Comparison of ENCODE assay signal across 23 mouse cellular contexts in the genomic region with DNA sequence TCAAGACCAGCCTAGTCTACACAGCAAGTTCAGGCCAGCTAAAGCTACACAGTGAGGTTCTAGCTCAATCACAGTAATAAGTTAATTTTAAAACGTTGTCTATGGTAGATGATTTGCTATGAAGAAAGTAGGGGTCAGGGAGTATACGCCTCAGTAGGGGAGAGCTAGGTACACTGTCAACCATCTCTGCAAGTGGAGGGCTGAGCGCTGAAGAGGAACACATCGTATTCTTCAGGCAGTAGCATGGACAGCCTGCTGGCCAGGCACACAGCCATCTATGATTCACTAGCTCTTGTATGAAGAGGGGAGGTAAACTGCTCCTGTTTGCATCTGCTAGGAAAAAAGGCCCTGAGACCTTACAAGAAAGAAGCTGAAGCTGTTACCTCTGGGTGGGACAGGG.
DNase-seq lines count a peak whose midpoint lies in the region; ATAC-seq and TF ChIP-seq lines count a peak whose summit lies in the region.
"Had no signal": no experiment of that assay in that cellular context is flagged by ENCODE, and none has a peak within 500 bp of the region (broad histone marks: within the 10 kb centered on the region; RNA-seq: fewer than 3 reads in every experiment).

No protein-coding gene starts in this region.

- DNase-seq in lung, postnatal 10 days, result peak; percentile 15
- DNase-seq in lung, postnatal 14 days, result no peak
- peak; percentile 21 for DNase-seq in brain, embryonic 14.5 days (ENCODE audit: low read depth)
- no peak for DNase-seq in gastrocnemius, adult 18-20 months (ENCODE audit: low spot score)
- no peak for DNase-seq in adrenal gland, postnatal 4 days (ENCODE audit: low spot score in 2 of 2)
- DNase-seq: adrenal gland, postnatal 10 days; cerebellum, adult 9-11 months; gastrocnemius, postnatal 25 days; heart, postnatal 36 days; liver; right cerebral cortex, postnatal 25 days; thymus, postnatal 14 days had no signal

- 0 out of 2 replicates have a peak overlapping the region, but pooled peaks have one; percentile 82 for H3K27ac ChIP-seq in kidney, embryonic 16.5 days (ENCODE audit: low read length)
- H3K27ac ChIP-seq: forebrain, embryonic 10.5 days; heart, embryonic 15.5 days; hindbrain, embryonic 14.5 days; limb, embryonic 10.5 days; liver, embryonic 15.5 days; lung, embryonic 15.5 days; midbrain, embryonic 13.5 days had no signal

- H3K4me1 ChIP-seq in kidney, embryonic 16.5 days (ENCODE audit: insufficient read depth, low read length), result peaks cover 29% of the 10 kb centered on the region
- H3K4me1 ChIP-seq: liver, embryonic 15.5 days; lung, embryonic 15.5 days; megakaryocyte, embryonic 14.5 days had no signal

- no peaks in the 10 kb centered on the region for H3K27me3 ChIP-seq in kidney, embryonic 16.5 days (ENCODE audit: insufficient read depth, low read length)
- H3K27me3 ChIP-seq: heart, embryonic 15.5 days; liver, embryonic 15.5 days; lung, embryonic 15.5 days; megakaryocyte, embryonic 14.5 days; midbrain, embryonic 13.5 days had no signal

- TF ChIP-seq CTCF in brain, embryonic 14.5 days (IDR thresholded peaks at IDR 0.05; ENCODE audit: borderline replicate concordance, extremely low read depth, insufficient read depth, insufficient read length), result no peak

- peak; percentile 53; the same call in 1 of the 2 replicates for ATAC-seq in kidney, embryonic 16.5 days (ENCODE audit: low FRiP score, low TSS enrichment)
- ATAC-seq in monocyte, adult 5-6 weeks (replicated peaks; ENCODE audit: insufficient number of reproducible peaks, low FRiP score, low TSS enrichment, poor library complexity, severe bottlenecking), result no peak
- ATAC-seq: forebrain, embryonic 16.5 days; midbrain, embryonic 13.5 days had no signal

- H3K4me3 ChIP-seq in kidney, embryonic 16.5 days (ENCODE audit: low read length), result no peak overlapping the region
- H3K4me3 ChIP-seq: forebrain, embryonic 10.5 days; heart, embryonic 15.5 days; limb, embryonic 10.5 days; liver, embryonic 15.5 days; lung, embryonic 15.5 days; megakaryocyte, embryonic 14.5 days; midbrain, embryonic 13.5 days had no signal

- no peak for TF ChIP-seq POLR2A in brain, embryonic 14.5 days (IDR thresholded peaks at IDR 0.05; ENCODE audit: borderline replicate concordance, extremely low read depth, insufficient read depth, insufficient read length, poor library complexity, severe bottlenecking)

- H3K36me3 ChIP-seq in kidney, embryonic 16.5 days (ENCODE audit: insufficient read depth, low read length), result no peaks in the 10 kb centered on the region
- H3K36me3 ChIP-seq: heart, embryonic 15.5 days; liver, embryonic 15.5 days; lung, embryonic 15.5 days; midbrain, embryonic 13.5 days had no signal

- no peaks in the 10 kb centered on the region for H3K9me3 ChIP-seq in kidney, embryonic 16.5 days (ENCODE audit: low read length)
- H3K9me3 ChIP-seq: forebrain, embryonic 10.5 days; heart, embryonic 15.5 days; limb, embryonic 10.5 days; liver, embryonic 15.5 days; lung, embryonic 15.5 days; megakaryocyte, embryonic 14.5 days; midbrain, embryonic 13.5 days had no signal

- no peak overlapping the region for H3K9ac ChIP-seq in kidney, embryonic 16.5 days (replicated peaks; ENCODE audit: low read length)
- H3K9ac ChIP-seq: heart, embryonic 15.5 days; hindbrain, embryonic 14.5 days; liver, embryonic 15.5 days; lung, embryonic 15.5 days; midbrain, embryonic 13.5 days had no signal

- no peak overlapping the region for H3K4me2 ChIP-seq in kidney, embryonic 16.5 days (replicated peaks; ENCODE audit: low read depth, low read length)
- H3K4me2 ChIP-seq: heart, embryonic 15.5 days; hindbrain, embryonic 14.5 days; liver, embryonic 15.5 days; lung, embryonic 15.5 days; midbrain, embryonic 13.5 days had no signal

- 71% methylated on average over 4 of the region's 4 CpGs for WGBS in kidney, embryonic 16.5 days

Comparison
In these comparisons a context has a peak if more than half of its experiments do, and no peak if none do; other contexts are left out.
1. DNase-seq: peak in lung, postnatal 10 days (single experiment) and brain, embryonic 14.5 days (single experiment); none in lung, postnatal 14 days (single experiment), gastrocnemius, adult 18-20 months (single experiment) and adrenal gland, postnatal 4 days (0 of 2).